Mouse (Mus musculus) NIH3T3 (cell line): ENCODE measurements around the gene Zfp937.
A peak's percentile ranks its signal among the peaks of the same experiment; 100 is the strongest.
"Not testable (repeated sequence)": the region's sequence is repeated elsewhere in the genome, so short reads cannot be mapped to it uniquely, and the experiment has no call there.

Experiments used
- DNase-seq: peaks from one replicate; pipeline ENCODE4 v3.0.0-alpha.2; 2012; ENCODE audit warnings: low read depth

Zfp937 gene

DNA sequence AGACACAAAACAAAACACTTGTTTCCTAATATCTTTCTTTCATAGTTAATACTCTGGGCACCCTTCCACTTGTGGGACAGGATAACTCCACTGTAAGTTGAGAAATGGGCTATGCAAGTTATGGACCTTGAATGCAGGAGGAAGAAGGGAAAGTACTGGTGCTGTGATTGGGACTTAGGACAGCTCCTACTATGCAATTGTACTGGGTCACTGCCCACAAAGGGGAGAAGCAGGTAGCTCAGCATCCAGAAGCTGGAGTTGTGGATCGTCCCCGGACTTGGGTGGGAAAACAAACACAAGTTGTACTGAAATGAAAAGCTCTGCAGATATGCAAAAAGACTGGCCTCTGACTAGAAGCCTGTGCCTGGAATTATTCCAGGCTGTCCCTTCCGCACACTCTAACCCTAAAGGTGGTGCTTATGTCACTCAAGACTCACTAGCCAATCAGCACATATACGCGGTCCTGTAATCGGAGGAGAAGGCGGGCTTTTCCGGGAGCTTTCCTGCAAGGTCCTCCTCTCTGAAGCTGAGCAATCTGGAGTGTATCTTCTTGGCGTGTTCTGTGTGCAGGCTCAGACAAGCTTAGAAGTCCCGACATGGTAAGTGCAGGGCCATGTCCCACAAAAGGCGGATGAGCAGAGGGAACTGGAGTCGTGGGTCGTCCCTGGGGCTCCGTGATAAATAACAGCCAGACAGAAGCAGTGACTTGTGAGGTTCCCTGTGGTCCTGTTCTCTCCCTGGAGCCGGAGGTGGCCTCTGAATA is at the start of gene Zfp937:
TSS of gene Zfp937 (plus strand) at position 474 of the 763 bp plus-strand sequence.
- DNase-seq = peak; percentile 85

DNA sequence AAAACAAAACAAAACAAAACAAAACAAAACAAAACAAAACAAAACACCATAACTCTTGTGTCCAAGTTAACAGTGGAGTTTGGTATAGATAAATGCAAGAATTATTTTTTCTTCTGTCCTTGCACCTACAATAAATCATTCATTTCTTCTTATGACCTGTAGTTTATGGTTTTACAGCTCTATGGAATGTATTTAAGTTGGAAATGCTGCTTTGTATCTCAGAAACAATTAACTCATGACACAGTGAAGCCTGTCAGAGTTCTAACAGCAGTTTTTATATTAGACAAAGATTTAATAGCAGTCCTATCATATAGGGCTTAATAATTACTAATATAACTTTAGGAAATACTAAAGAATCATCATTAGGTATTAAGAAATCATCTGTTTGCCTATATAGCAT is 44.0 kb upstream of the Zfp937 start:
- no peak for DNase-seq

DNA sequence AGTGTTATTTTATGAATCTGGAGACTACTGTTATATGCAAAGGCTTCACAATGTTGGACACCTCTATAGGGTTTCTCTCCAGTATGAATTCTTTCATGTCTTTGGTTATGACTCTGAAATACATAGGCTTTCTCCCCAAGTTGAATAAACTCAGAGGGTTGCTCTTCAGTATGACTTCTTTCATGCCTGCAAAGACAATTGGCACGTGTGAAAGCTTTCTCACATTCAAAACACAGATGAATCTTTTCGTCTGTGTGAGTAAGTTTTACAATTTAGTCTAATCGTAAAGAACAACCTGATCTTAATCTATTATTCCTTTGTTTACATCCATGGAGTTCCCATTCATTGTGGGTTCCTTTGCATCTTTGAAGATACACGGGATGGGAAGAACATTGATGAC is 38.3 kb upstream of the Zfp937 start, which contains the start of gene Gm10770:
TSS of gene Gm10770 (minus strand) at position 101 of the 400 bp plus-strand sequence.
- not testable (repeated sequence) for DNase-seq

DNA sequence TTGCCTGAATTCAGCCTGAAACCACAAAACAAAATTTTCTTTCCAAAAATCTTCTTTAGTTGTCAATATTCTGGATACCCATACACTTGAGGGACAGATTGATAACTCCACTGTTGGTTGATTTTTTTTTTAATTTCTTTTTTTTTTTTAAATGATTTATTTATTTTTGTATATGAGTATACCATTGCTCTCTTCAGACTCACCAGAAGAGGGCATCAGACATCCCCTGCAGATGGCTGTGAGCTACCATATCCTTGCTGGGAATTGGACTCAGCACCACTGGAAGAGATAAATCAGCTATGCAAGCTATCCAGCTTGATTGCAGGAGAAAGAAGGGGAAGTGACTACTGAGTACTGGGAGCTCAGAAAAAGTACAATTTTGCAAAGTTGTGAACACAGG is 36.8 kb upstream of the Zfp937 start:
- DNase-seq = peak; percentile 60

DNA sequence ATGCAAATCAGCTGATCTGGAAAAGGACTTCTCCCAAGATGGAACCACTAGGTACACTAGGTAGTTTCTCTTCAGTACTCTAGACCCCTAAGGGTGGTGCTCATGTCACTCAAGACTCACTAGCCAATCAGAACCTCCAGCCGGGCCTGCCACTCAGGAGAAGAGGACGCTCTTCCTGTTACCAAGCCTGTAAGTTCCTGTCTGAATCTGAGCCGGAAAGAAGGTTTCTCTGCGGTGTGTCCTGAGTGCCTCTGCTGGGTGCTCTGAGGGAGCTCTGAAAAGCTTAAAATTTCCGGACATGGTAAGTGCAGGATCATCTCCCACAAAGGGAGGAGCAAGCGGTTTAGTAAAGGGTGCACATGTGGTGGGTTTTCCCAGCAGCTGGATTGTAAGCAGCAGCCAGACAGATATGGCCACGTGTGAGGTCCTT is 36.3 kb upstream of the Zfp937 start, which contains the start of gene Gm14139:
TSS of gene Gm14139 (plus strand) at position 186 of the 430 bp plus-strand sequence.
- DNase-seq = peak; percentile 63

DNA sequence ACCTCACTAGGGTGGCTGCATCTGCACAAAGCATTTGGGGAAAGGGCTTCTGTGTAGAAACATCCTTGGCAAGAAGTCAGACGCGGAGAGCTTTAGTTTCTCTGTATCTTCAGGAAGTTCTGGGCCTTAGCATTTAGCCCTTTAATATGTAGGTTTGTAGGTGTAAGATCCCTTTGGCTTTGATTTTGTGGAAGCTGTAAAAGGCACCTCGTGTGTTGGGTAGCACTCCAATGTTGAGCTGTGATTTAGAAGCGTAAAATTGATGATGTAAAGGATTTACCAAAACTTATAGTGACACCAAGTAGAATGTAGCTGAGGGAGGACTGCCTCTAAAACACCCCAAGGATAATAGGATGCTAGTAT is 471 bp downstream of the Zfp937 start:
- DNase-seq = not testable (repeated sequence)

DNA sequence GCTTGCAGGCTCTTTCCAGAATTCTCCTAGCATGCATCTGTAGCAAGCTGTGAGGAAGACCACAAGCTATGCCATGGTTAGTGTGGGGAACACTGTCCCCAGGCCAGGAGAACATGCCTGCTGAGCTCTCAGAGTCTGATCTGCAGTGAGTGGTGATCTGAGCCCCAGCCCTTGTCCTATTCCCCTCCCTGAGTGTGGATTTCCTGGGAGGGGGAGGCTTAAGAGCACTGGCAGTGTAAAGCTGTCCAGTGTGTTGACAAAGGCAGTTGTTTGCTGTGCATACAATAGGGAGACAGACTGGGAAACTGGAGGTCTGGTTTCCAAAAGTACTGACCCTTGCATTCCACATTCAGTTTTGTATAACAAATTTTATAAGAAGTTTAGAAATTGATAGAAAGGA is 5.4 kb downstream of the Zfp937 start:
- DNase-seq = not testable (repeated sequence)

DNA sequence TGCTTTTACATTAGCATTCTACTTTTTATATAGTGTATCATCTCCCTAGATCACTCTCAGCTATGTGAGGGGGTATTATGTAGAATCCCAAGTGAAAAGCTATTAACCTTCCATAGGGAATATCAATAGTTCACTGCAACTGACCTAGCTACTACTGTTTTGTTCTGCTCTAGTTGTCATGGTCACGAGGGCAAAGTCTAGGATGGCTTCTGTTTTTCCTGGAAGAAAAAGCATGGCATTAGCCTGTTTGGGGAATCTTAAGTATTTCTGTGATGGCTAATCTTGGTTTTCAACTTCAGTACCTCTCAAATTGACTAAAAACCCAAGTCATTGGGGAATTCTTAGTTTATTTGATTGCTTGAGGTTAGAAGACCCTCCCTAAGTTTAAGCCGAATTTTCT is 25.3 kb downstream of the Zfp937 start:
- DNase-seq = no peak

DNA sequence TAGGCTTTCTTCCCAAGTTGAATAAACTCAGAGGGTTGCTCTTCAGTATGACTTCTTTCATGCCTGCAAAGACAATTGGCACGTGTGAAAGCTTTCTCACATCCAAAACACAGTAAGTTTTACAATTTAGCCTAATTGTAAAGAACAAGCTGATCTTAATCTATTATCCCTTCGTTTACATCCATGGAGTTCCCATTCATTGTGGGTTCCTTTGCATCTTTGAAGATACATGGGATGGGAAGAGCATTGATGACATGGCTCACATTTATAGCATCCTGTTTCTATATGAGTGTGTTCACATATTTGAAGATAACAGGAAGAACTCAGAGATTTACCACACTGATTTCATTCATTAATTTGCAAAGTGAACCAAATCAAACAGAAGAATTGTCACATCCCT is 37.6 kb downstream of the Zfp937 start, which contains the start of gene Gm21994:
TSS of gene Gm21994 (minus strand) at position 101 of the 400 bp plus-strand sequence.
- DNase-seq = not testable (repeated sequence)

DNA sequence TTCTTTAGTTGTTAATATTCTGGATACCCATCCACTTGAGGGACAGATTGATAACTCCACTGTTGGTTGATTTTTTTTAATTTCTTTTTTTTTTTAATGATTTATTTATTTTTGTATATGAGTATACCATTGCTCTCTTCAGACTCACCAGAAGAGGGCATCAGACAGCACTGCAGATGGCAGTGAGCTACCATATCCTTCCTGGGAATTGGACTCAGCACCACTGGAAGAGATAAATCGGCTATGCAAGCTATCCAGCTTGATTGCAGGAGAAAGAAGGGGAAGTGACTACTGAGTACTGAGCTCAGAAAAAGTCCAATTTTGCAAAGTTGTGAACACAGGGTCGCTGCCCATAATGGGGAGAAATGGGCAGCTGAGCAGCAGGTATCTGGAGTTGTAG is 39.0 kb downstream of the Zfp937 start:
- DNase-seq = peak; percentile 20

DNA sequence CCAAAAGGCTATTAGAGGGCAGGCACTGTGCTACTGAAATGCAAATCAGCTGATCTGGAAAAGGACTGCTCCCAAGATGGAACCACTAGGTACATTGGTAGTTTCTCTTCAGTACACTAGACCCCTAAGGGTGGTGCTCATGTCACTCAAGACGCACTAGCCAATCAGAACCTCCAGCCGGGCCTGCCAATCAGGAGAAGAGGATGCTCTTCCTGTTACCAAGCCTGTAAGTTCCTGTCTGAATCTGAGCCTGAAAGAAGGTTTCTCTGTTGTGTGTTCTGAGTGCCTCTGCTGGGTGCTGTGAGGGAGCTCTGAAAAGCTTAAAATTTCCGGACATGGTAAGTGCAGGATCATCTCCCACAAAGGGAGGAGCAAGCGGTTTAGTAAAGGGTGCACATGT is 39.4 kb downstream of the Zfp937 start, which contains the start of gene Gm14124:
TSS of gene Gm14124 (plus strand) at position 227 of the 400 bp plus-strand sequence.
- peak; percentile 36 for DNase-seq
